Mouse (Mus musculus) lung, postnatal 14 days (tissue): Measurements from ENCODE around the gene Flot1.
A peak's percentile ranks its signal among the peaks of the same experiment; 100 is the strongest.

Experiments used
- DNase-seq: peaks from one replicate; pipeline ENCODE4 v3.0.0; 2021

The Flot1 gene

DNA sequence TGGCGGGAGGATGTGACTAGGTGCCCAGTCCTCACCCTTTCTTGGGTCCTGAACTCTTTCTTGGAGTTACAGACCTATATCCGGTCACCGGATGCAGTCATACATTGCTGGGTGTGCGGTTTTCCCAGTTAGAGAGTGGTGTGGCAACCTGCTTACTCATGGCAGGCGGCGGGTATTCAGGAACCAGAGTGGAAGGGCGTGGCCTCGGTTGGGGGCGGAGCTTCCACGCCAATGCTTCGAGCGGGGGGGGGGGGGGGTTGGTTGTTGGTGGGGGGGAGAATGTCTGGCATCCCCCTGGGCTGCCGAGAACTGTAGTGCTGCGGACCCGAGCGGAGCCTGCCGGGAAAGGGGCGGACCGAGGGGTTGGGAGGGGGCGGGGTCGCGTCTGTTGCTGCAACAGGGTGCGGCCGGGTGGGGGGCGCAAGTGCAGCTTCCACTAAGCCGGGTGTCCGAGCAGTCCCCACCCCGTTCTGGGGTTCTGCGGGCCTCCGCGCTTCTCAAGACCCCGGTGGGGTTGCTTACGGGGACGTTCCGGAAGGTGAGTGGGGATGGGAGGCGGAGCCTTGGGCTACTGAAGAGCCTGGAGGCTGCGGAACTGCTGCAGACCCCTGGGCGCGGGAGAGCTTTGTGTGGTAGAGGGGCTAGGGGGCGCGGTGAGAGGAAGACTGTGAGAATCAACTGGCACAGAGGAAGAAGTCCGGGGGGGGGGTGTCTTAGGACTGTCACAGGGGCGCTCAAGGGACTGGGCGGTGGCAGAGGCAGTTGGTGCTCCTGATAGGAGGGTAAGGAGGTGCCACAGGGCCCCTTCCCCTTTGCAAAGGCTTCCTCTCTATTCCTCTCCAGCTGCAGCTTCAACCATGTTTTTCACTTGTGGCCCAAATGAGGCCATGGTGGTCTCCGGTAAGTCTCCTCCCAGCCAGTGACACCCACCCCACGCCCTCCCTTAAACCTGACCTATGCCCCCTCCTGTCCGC, at the start of gene Flot1:
Flot1 (plus strand) TSS at position 267 of the 974 bp plus-strand sequence.
- DNase-seq = peak; percentile 91

DNA sequence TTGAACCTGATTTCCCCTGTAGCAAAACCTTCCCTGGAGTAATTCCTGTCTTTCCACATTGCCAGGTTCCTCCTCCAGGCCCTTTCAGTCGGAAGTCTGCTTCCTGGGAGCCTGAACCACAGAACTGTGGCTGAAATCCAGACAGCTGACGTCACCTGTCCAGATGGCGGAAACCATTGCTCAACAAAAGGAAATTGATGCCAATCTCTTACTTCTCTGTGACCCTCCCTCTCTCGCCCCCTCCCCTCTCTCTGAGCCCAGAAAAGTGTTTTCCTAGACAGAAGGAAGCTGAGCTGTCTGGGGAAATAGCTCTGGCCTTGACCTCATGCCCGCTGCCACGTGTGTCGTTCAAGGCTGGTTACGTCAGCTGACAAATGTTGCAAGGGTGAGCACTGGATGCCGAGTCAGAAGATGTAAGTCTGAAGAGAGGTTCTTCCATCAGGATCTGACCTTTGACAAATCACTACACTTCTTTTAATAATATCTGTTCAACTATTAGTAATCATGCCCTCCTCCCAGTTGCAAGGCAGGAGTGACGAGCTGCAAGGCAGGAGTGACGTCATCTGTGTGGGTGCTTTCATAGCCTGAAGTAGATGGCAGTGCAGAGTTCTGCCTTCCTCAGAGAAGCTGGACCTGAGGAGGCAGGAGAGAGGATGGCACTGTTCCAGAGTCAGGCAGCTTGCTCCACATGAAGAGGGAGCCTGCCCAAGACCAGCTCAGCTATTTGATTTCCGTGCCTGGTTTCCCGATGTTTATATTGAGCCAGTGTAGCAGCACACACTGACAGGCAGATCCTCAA, 46.0 kb upstream of the Flot1 start:
- peak; percentile 84 for DNase-seq

DNA sequence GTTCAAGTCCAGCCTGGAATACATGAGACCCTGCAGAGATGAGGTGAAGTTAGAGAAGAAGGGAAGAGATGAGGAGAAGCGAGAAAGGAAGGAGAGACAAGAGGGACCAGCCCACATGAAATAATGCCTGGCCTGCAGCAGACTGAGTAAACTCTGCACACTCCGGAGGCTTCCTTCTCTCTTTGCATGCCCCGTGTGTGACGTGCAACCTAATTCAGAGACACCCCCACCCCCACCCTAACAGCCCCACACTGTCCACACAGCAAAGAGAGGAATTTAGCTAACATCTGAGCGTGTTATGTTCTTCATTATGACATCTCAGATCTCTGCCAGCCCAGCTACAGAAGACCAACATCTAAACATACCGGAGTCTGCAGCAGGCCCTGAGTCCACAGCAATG, 44.1 kb upstream of the Flot1 start:
- DNase-seq = no peak

DNA sequence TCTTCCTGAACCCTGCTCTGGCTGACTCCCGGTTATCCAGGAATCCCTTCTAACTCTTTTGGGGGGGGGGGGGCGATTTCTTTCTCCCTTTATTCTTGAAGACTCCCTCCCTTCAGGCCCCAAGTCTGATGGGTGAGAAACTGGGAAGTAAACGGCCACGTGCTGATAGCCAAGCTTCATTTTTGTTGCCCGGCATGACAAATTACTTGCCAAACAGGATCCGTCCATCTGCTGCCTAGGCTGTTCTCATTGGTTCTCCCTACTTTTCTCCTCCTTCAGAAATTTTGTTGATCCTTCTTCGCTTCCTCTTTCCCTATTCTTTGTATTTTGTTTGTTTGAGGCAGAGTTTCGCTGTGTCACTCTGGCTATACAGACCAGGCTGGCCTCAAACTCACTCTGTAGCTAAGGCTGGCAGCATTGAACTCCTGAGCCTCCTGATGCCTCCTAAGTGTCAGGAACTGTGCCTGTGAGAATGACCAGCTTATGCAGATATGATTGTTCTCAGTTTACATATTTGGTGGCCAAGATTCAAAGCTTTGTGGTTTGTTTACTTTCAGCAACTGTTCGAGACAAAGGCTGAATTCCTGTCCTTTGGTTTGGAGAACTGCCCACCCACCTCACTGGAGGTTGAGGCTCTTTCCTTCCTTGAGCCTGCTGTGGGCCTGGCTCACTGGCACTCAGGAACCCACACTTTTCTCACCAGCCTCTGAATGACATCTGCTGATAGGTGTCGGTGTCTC, 43.4 kb upstream of the Flot1 start:
- peak; percentile 59 for DNase-seq

DNA sequence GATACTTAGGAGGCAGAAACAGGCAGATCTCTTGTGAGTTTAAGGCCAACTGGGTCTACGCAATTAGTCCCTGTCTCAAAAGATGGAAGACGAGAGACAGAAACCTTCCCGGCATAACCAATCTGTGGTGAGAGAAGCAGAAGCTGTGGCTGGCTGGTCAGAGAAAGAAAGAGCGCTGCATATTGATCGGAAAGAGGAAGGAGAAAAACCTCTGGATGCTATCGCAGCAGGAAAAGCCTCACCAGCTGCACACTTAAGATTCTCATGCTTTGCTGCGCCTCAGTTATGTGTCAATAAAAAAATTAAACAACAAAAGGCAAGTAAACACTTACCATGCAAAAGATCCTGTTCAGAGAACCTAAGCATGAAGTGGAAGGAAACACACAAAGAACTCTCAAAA, 42.7 kb upstream of the Flot1 start:
- DNase-seq = no peak

DNA sequence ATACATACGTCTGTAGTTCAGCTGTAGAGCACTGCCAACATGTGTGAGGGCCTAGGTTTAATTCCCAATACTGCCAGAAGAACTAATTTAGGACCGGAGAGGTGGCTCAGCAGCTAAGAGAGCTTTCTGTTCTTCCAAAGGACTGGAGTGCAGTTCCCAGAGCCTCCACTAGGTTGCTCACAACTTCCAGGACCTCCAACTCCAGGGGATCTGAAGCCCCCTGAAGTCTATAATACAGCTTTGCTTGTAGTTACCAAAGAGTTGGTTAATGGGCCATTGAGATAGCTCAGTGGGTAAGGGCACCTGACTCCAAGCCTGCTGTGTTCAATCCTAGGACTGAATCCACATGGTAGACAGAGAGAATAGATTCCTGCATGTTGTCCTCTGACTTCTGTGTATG, 40.6 kb upstream of the Flot1 start:
- DNase-seq = peak; percentile 37

DNA sequence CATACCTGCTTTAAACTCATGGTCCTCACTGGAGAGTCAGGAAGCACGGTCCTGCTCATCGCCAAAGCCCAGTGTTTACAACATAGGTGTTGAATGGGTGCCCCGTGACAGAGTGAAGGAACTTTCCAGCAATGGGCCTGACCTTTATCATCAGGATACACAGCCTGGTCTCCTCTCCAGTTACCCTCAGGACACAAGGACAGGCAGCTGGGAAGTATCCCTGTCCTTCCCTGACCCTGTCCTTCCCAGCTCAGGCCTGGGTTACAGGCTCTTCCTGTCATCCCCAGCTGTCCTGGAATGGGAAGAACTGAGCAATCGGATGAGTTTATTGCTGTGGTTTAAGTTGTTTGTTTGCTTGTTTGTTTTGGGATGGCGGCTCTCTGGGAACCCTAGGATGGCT, 40.1 kb upstream of the Flot1 start:
- DNase-seq = no peak

DNA sequence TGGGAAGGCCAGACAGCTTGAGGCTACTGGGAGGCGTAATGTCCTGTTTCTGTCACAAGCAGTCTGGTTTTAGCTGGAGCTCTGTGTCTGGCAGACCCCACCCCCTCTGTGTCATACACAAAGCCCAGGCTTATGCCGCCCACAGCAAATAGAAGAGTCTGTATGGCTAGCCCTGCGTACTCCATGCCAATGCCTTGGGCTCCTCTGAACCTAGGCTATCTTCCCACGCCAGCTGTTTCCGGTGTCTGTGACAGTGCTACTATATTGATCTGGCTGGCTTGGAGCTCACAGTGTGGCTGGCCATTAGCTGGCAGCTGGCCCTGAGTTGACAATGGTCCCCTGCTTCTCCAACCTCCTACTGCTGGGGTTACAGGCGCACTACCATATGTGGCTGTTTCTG, 39.1 kb upstream of the Flot1 start:
- DNase-seq = peak; percentile 56

DNA sequence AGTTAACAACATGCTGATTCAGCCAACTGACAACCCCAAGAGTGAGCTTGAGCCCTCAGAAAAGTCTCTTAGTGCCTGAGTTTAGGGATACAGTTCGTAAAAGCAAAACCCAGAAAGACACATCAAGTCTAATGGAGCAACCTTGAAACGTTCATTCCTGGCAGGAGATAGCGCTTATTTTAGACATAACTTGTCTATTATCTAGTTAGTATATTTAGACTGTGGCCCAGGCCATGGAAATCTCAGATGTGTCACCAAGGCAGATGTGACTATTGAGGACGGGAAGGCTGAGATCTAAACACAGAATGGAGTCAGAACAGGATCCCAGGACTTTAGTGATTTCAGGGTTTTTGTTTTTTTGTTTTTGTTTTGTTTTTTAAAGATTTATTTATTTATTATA, 37.9 kb upstream of the Flot1 start:
- DNase-seq = no peak

DNA sequence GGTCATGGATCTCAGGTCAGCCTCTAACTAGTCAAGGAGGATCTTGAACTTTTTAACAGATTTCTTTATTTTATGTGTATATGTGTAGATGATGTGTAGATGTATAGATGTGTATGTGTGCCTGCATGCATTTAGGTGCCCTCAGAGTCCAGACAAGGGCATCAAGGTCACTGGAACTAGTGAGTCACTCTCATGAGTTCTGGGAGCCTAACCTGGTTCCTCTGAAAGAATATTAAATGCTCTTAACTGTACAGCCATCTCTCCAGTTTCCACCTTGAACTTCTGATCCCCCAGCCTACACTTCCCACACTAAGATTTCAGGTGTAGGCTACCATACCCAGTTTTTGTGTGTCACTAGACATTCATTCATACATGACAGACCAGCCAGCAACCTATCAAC, 35.5 kb upstream of the Flot1 start:
- DNase-seq = no peak

DNA sequence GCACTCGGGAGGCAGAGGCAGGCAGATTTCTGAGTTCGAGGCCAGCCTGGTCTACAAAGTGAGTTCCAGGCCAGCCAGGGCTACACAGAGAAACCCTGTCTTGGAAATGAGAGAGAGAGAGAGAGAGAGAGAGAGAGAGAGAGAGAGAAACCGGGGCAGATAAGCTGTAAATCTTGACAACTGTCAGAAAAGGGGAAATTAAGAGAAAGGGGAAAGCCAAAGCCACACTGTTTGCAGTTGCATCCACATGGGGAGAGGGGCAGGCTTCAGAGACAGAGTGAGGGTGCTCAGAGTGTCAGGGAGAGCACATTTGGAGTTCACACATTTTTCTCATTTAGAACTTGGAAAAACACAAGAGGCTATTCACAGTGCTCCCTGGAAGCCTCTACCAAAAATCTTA, 35.0 kb upstream of the Flot1 start:
- DNase-seq = no peak

DNA sequence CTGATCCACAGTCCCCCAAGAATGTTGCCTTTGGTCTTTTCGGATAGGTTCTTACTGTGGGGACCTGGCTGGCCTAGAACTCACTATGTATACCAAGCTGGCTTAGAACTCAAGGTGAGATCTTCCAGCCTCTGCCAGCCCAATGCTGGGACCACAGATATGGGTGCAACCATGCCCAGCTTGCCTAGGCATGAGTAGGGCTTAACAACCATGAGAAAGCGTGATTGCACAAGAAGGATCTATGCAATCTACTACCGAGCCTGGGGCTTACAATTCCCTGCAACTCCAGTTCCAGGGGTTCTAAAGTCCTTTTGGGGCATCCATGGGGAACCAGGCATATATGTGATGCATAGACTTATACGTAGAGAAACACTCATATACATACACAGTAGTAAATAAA, 32.1 kb upstream of the Flot1 start:
- DNase-seq = no peak

DNA sequence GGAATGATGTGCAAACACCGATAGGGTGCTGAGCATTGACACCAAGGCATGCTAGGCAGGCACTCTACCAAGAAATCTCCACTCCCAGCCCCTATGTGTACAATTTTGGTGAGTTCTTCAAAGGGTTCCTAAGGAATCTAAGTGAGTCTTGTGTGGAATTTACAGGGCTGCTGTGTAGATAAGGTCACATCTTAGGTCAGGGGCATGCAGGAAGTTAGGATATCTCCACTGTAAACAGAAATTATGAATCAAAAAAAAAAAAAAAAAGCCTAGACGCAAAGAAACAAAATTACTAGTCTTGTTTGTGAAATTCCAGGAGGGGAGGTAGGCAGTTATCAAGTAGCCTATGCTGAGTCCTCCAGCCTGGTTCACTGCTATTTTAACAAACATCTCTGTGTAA, 30.2 kb upstream of the Flot1 start:
- DNase-seq = no peak

DNA sequence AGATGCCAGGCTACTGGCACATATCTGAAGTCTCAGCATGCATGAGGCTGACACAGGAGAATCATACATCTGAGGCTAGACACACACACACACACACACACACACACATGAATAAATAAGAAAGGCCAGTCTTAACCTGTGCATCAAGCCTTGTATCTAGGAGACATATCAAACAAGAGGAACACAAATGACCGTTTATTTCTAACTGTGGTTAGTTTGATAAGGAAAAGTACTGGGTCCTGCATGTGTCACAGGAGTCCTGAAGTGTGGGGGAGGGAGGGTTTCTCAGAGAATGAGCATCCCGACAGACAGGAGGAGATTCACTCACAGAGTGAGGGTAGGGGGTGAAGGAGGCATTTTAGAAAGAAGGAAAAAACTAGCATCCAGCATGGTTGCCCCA, 27.9 kb upstream of the Flot1 start:
- DNase-seq = no peak

DNA sequence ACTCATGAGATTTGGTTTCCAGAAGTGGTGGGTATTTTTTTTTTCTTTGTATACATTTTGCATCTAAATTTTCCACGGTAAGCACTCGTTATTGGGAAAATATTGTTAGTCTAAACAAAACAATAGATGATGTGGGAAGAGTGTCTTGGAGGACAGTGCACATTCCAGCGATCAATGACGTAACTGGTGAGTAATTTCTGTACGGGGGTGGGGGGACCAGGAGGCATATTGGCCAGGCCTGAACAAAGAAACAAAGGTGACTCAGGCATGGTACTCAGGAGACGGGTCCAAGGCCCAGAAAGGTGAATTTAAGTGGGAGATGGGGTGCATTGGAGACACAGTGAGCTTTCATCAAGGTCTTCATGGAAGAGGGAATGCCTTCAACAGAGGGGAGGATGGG, 27.4 kb upstream of the Flot1 start:
- DNase-seq = no peak

DNA sequence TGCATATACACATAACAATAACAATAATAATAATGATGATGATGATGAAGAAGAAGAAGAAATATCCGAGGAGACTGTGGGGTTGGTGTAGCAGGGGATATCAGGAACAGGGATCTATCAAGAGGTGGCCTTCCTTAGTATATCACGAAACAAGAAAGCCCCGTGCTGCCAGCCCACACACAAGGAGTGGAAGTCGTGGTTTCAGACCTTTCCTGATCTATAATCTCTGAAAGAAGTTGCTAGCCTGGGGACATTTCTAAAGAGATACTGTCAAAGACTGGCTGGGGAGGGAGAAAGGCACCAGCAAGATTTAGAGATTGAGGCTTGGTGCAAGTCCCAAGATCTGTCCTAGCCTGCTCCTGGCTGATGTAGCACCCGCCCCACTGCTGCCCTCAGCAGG, 26.2 kb upstream of the Flot1 start:
- DNase-seq = no peak

DNA sequence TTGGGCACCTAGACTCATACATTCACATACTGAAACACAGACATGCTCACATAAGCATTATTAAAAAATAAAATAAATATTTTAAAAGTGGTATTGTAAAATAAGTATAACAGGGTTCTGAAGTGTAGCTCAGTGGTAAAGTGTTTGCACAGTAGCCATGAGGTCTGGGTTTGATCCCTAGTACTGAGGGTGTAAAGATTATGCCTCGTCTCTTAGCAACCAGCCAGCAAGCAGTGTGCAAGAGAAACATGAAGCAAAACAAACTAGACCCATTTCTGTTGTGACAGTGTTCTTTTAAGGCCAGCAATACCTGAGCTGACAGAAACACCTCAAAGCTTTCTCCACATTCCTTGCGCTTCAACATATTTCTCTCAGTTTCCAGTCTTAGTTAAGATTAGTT, 22.1 kb upstream of the Flot1 start:
- DNase-seq = no peak

DNA sequence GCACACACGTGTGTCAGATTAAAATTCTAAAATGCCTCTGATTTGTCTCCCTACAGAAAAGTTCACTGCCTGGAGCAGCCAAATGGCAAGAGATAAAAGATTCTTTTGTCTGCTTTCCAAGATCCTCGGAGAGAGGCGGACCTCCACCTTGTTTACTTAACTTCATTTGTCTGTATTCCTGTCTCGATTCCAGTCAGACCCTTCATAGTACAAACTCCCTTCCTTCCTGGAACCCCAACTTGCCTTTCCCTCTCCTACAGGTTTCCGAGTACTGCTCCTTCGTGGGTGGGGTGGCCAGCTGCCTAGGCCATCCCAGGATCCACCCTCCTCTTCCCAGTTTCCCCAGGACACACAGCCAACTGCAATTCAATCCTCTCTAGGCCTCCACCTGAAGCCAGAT, 20.0 kb upstream of the Flot1 start:
- DNase-seq = no peak

DNA sequence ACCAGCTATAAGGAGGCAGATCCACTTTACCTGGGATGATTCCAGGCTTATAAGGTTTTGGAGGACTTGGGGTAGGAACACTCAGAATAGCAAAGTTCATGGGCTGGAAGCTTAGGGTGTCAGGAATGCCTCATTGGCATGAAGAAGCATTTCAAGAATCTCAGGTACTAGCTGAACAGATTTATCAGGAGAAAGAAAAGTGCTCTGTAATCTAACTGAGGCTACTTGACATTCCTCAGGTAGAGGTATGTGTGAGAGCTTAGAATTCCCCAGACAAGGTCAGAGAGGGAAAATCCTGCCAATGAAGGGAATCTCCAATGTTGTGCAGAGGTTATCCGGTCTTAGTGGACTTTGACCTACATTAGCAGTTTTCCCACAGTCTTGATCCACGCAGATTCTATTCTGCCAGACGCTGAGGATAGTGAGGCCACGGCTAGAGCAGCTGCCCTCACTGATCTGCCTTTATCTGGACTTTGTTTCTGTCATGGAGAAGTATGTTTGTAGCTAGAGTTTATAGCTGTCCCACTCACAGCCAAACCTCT, 19.1 kb upstream of the Flot1 start:
- DNase-seq = no peak

DNA sequence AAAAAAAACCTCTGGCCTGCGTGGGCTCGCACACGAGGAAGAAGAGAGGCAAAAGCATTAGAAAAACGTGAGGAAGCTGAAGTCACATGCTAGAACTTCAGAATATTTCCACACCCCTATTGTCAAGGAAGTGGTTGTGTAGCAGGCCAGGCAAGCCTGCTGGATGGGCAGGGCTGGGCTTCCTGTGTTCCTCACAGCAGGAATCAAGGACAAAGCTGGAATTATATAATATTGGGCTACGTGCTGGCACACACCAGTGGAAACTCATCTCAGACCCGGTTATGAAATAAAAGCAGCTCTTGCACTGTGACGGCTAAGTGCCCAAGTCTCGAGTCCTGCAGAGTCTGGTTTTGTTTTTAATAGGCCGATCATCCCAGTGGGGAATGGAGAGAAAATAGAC, 15.0 kb upstream of the Flot1 start:
- DNase-seq = peak; percentile 71

DNA sequence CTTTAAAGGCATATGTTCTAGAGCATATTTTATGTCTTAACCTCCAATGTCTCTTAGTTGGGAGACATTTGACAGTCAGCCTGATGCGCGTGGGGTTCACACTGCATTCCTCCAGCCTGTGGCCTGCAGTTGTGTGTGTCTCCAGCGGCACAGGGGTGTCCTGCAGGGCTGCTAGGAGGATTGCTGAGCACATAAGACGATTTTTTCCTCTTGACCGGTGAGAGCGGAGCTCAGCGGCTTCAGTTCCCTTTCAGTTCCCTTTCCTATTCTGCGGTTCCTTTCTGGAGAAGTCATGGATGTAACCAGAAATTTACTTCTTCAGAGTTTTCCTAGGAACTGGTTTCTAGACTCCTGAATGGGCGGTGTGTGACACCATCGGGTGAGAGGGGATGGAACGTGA, 13.6 kb upstream of the Flot1 start:
- DNase-seq = no peak

DNA sequence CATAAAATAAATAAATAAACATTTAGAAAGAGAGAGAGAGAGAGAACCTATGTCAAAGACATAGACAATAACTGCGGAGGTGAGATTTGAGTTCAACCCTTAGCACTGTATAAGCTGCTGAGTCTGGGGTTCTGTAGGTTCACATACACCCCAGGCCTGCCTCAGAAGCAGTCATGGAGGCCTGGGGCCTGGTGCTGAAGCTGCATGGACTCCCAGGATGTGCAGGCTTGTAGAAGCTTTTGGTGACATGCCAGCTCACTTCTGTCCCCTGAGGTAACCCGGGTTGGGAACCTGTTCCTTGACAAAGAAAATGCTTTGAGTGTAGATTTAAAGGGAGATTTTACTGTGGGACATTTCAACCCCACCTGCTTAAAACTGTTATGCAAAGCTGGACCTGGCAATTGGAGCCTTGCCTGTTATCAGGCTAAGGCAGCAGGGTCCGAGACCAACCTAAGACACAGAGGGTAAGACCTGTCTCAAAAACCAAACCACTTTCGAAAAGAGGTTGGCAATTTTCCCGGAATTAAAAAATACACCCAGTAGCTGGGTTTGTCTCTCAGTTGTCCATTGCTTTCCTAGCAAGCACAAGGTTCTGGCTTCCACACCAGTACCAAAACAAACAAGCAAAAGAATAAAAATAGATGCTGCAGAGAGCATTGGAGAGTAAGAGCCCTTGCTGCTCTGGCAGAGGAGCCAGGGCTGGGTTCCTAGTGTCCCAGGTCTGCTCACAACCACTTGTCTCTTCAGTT, 12.0 kb upstream of the Flot1 start:
- DNase-seq = no peak
